Mouse (Mus musculus): ENCODE measurements around the gene Eif3i.

DNA sequence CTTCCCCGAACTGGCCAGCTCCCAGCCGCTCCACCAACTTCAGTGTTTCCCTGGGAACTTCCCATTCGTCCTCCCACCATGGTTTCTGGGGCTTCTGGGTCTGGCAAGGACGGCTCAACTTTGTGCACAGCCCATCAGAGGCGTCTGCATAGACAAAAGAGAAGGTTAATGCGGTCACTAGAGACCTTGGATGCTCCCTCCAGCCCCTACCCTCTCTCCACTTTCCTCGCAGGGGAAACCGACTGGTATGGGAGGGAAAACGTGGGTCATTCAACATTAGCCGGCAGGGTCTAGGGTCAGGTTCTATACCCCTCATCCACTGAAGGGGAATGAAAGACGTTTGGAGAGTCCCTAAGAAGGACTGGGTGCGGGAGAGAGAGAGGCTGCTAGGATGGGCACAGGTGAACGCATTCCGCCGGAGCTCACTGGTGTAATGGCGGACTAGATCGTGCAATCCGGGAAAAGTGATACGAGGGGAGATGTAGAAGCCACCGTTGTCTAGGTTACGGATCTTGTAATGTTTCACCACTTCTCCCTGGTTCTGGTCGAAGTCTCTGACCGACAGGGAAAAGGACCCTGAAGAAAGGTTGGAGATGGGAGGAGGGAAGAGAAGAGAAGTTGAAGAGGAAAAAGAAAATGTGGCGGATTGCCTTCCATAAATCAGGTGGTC, 44.5 kb downstream of the Eif3i start:
- TF ChIP-seq CTCF (IDR thresholded peaks at IDR 0.05; ENCODE audit: low read depth, low read length) (no peak), GATA1 (IDR thresholded peaks at IDR 0.05; ENCODE audit: borderline replicate concordance, low read length) (no peak), TAL1 (conservative IDR thresholded peaks at IDR 0.05; ENCODE audit: low read depth, low read length) (no peak), GATA2 (IDR thresholded peaks at IDR 0.05; ENCODE audit: borderline replicate concordance, low read depth, low read length) (no peak), POLR2AphosphoS5 (IDR thresholded peaks at IDR 0.05; ENCODE audit: insufficient replicate concordance, low read depth, low read length) (no peak)
